Mouse (Mus musculus): ENCODE measurements around the gene Slc45a1. TPM values are rescaled to one million over a fixed set of nuclear protein-coding genes. Genes with fewer than 3 reads are reported as not detected.
A peak's percentile ranks its signal among the peaks of the same experiment; 100 is the strongest.

The Slc45a1 gene
- polyA plus RNA-seq, 2 experiments: 0.14 to 0.36 TPM

GRCm38 (mm10) chr4:150587597-150588299 lies 64.2 kb downstream of the Slc45a1 start:
- no peaks in the 10 kb centered on the region for H3K36me3 ChIP-seq (ENCODE audit: control insufficient read depth, insufficient read depth, low read length)
- no peak for TF ChIP-seq POLR2A (IDR thresholded peaks at IDR 0.05; ENCODE audit: borderline replicate concordance, extremely low read depth, insufficient read depth, insufficient read length)
- H3K4me2 ChIP-seq (replicated peaks; ENCODE audit: low read depth, low read length, severe bottlenecking): no peak overlapping the region
- 74% methylated on average over 8 of the region's 8 CpGs for WGBS
- H3K27me3 ChIP-seq (ENCODE audit: control insufficient read depth, insufficient read depth, low read length): no peaks in the 10 kb centered on the region
- DNase-seq (ENCODE audit: low spot score): no peak
- no peak for ATAC-seq (ENCODE audit: low FRiP score, low read depth)
- no peak overlapping the region for H3K4me3 ChIP-seq (replicated peaks; ENCODE audit: low read length)
- peaks cover 50% of the 10 kb centered on the region for H3K4me1 ChIP-seq (ENCODE audit: control insufficient read depth, insufficient read depth, low read length)
- no peak overlapping the region for H3K27ac ChIP-seq (replicated peaks; ENCODE audit: low read depth, low read length)
- no peaks in the 10 kb centered on the region for H3K9me3 ChIP-seq (ENCODE audit: control insufficient read depth, low read length)
- no peak overlapping the region for H3K9ac ChIP-seq (ENCODE audit: low read depth, low read length, severe bottlenecking)

DNA sequence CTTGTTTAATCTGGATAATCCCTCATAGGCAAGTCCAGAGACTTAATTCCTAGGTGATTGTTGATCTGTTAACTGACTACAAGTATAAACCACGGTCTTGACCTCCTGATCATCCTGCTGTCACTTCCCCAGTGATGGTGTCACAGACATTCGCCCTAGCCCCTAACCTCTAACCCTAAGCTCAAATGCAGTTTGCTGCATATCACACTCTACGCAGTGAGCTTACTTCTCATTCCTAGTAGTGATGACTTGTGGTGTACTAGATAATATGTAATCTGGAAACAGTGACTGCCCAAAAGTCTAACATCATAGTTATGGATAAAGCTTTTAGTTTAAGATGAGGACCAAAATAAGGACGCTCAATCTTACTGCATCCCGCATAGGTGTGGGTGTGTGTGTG lies 65.7 kb downstream of the Slc45a1 start:
- Histone ChIP-seq H3K9me3 (ENCODE audit: control insufficient read depth, low read length) (no peaks in the 10 kb centered on the region), H3K4me1 (ENCODE audit: control insufficient read depth, insufficient read depth, low read length) (peaks cover 59% of the 10 kb centered on the region), H3K4me3 (replicated peaks; ENCODE audit: low read length) (no peak overlapping the region), H3K27ac (replicated peaks; ENCODE audit: low read depth, low read length) (no peak overlapping the region), H3K27me3 (ENCODE audit: control insufficient read depth, insufficient read depth, low read length) (no peaks in the 10 kb centered on the region), H3K36me3 (ENCODE audit: control insufficient read depth, insufficient read depth, low read length) (no peaks in the 10 kb centered on the region), H3K9ac (ENCODE audit: low read depth, low read length, severe bottlenecking) (no peak overlapping the region), H3K4me2 (replicated peaks; ENCODE audit: low read depth, low read length, severe bottlenecking) (no peak overlapping the region)
- 90% methylated on average over 5 of the region's 5 CpGs for WGBS
- DNase-seq (ENCODE audit: low spot score) (no peak), ATAC-seq (ENCODE audit: low FRiP score, low read depth) (no peak)
- no peak for TF ChIP-seq POLR2A (IDR thresholded peaks at IDR 0.05; ENCODE audit: borderline replicate concordance, extremely low read depth, insufficient read depth, insufficient read length)

- no peaks in the 10 kb centered on the region for H3K27me3 ChIP-seq (ENCODE audit: control insufficient read depth, insufficient read depth, low read length)
- no peak overlapping the region for H3K9ac ChIP-seq (ENCODE audit: low read depth, low read length, severe bottlenecking)
- H3K36me3 ChIP-seq (ENCODE audit: control insufficient read depth, insufficient read depth, low read length): no peaks in the 10 kb centered on the region
- no peak overlapping the region for H3K27ac ChIP-seq (replicated peaks; ENCODE audit: low read depth, low read length)
- H3K4me2 ChIP-seq (replicated peaks; ENCODE audit: low read depth, low read length, severe bottlenecking): no peak overlapping the region
- no peak for ATAC-seq (ENCODE audit: low FRiP score, low read depth)
- 93% methylated on average over 2 of the region's 2 CpGs for WGBS
- H3K4me1 ChIP-seq (ENCODE audit: control insufficient read depth, insufficient read depth, low read length): peaks cover 55% of the 10 kb centered on the region
- no peaks in the 10 kb centered on the region for H3K9me3 ChIP-seq (ENCODE audit: control insufficient read depth, low read length)
- no peak for DNase-seq (ENCODE audit: low spot score)
- no peak overlapping the region for H3K4me3 ChIP-seq (replicated peaks; ENCODE audit: low read length)
- no peak for TF ChIP-seq POLR2A (IDR thresholded peaks at IDR 0.05; ENCODE audit: borderline replicate concordance, extremely low read depth, insufficient read depth, insufficient read length)
These were observed 66.2 kb downstream of the Slc45a1 start for GRCm38 (mm10) chr4:150585800-150586199.

DNA sequence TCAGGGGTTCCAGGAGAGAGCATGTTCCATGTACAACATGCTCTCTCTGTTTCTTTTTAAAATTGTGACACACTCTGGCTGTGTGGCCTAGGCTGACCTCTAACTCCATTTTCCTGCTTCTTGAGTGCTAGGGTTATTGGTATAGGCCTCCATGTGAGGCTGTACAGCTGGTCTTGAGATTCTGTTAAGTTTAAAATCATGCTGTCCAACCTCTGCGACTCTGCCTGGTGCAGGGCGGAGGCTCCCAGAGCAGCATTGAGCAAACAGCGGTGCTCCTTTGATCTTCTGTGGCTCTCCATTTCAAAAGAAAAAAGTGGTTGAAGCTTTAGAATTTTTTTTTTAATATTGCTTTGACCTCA lies 68.2 kb downstream of the Slc45a1 start:
- Histone ChIP-seq H3K27ac (replicated peaks; ENCODE audit: low read depth, low read length) (peak overlapping the region; percentile 76), H3K4me3 (replicated peaks; ENCODE audit: low read length) (no peak overlapping the region), H3K9ac (ENCODE audit: low read depth, low read length, severe bottlenecking) (no peak overlapping the region), H3K36me3 (ENCODE audit: control insufficient read depth, insufficient read depth, low read length) (no peaks in the 10 kb centered on the region), H3K9me3 (ENCODE audit: control insufficient read depth, low read length) (no peaks in the 10 kb centered on the region), H3K4me2 (replicated peaks; ENCODE audit: low read depth, low read length, severe bottlenecking) (peak overlapping the region; percentile 13), H3K27me3 (ENCODE audit: control insufficient read depth, insufficient read depth, low read length) (no peaks in the 10 kb centered on the region), H3K4me1 (ENCODE audit: control insufficient read depth, insufficient read depth, low read length) (peaks cover 49% of the 10 kb centered on the region)
- no peak for TF ChIP-seq POLR2A (IDR thresholded peaks at IDR 0.05; ENCODE audit: borderline replicate concordance, extremely low read depth, insufficient read depth, insufficient read length)
- ATAC-seq (ENCODE audit: low FRiP score, low read depth) (no peak), DNase-seq (ENCODE audit: low spot score) (no peak)
- 39% methylated on average over 3 of the region's 3 CpGs for WGBS

DNA sequence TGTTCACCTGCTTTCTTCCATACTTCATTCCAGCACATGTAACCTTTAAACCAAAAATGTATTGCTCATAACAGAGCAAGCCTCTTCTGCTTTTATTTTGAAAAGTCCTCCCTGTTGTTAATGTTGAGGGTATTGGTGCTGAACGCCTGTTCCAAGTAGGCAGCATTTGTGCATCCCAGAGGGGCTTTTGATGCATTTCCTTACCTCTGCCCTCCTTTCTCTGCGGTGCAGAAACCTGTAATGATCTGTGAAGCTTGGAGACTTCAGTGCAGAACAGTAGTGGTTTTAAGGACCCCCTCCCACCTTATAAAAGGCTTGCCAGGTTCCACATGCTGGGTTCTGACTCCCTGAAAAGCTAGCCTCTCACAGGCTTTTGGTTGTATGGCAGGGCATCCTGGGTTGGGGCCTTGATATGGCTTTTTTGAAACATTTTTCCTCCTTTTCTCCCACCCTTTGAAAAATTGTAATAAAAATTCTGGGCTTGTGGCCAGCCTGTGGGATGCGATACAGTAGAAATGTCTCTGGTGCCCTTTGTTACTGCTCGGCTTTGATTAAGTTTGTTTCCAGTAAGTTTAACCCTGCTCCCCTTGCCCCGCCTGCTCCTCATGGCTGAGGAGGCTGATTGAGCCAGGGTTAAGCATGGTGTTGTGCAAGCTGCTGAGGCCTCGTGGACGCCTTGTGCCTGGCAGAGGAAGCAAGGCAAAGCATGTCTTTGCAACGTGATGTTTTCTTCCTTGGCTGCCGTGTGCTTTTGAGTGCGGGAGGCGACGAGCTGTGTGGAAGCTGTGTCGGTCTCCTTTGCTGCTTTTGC lies 68.8 kb downstream of the Slc45a1 start:
- 19% methylated on average over 13 of the region's 13 CpGs for WGBS
- Histone ChIP-seq H3K36me3 (ENCODE audit: control insufficient read depth, insufficient read depth, low read length) (0 out of 2 replicates have a peak, but pooled peaks cover under 1% of the 10 kb centered on the region), H3K27ac (replicated peaks; ENCODE audit: low read depth, low read length) (peak overlapping the region; percentile 76), H3K4me2 (replicated peaks; ENCODE audit: low read depth, low read length, severe bottlenecking) (peak overlapping the region; percentile 13), H3K27me3 (ENCODE audit: control insufficient read depth, insufficient read depth, low read length) (no peaks in the 10 kb centered on the region), H3K9me3 (ENCODE audit: control insufficient read depth, low read length) (no peaks in the 10 kb centered on the region), H3K4me3 (replicated peaks; ENCODE audit: low read length) (no peak overlapping the region), H3K9ac (ENCODE audit: low read depth, low read length, severe bottlenecking) (no peak overlapping the region), H3K4me1 (ENCODE audit: control insufficient read depth, insufficient read depth, low read length) (peaks cover 49% of the 10 kb centered on the region)
- ATAC-seq (ENCODE audit: low FRiP score, low read depth) (peak; percentile 84), DNase-seq (ENCODE audit: low spot score) (peak; percentile 75)
- TF ChIP-seq POLR2A (IDR thresholded peaks at IDR 0.05; ENCODE audit: borderline replicate concordance, extremely low read depth, insufficient read depth, insufficient read length): no peak
